Mouse (Mus musculus): ENCODE data around the gene Ppip5k1.

DNA sequence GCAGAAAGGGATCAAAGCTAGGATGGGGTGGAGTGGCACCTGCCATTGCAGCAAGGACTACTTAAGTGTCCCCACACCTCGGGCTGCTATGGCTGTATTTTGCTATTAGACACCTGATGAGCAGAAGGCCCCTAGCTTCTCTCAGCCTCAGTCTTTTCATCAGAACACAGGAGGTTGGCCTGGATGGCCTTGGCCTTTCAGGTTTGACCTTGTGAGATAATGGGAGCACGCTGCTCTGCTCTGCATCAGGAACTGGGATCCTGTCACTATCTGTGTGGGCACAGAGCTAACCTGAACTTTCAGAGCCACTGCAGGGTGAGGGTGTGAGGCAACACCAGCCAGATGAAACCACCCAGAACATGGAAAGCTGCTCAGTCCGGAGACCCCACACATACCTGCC, 17.1 kb upstream of the Ppip5k1 start:
- TF ChIP-seq POLR2A (IDR thresholded peaks at IDR 0.05; ENCODE audit: control insufficient read depth, extremely low read depth, insufficient read depth, low read length, poor library complexity) (no peak), CTCF (IDR thresholded peaks at IDR 0.05; ENCODE audit: borderline replicate concordance, control insufficient read depth, extremely low read depth, insufficient read depth, low read length, poor library complexity) (no peak)

Measured in thymus, adult 2 months (tissue).